Mouse (Mus musculus): Measurements from ENCODE around the gene Tgfb2.
A peak's percentile ranks its signal among the peaks of the same experiment; 100 is the strongest.

Tgfb2 gene

DNA sequence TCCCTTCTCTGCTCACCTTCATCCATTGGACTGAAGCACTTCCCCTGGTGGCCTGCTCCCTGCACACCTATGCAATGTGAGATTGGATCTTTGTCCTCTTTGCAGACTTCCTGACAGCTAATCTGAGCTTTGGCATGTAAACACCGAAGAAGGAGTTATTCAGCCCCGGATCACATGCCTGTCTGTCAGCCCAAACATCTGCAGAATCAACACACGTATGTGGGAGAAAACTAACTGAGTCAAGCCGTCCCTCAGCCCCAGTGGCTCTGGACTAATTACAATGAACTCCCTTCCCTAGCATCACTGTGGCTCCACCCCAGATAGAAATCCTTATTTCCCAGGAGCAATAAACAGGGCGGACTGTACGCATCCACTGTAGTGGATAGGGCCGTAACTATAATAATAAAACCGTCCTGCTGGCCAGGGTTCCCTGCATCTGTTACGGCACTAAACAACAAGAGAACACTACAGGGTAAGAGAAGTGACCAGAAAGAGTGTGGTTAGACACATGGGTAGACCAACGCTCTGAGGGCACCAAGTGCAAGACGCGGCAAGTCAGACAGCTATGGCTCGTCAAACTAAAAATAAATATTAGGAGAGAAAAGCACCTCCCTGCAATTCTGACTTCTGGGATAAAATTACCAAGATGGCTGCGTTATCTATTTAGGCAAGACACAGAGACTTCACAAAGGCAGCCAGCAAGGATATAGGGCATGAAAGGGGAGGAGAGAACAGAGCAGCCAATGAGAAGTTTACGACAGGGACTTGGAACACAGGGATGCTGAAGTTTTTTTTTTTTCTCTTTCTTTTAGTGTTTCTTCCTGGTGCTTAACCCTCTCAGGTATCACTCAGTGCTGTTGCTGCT lies 3.2 kb downstream of the Tgfb2 start:
- no peak for ATAC-seq (ENCODE audit: low TSS enrichment)

DNA sequence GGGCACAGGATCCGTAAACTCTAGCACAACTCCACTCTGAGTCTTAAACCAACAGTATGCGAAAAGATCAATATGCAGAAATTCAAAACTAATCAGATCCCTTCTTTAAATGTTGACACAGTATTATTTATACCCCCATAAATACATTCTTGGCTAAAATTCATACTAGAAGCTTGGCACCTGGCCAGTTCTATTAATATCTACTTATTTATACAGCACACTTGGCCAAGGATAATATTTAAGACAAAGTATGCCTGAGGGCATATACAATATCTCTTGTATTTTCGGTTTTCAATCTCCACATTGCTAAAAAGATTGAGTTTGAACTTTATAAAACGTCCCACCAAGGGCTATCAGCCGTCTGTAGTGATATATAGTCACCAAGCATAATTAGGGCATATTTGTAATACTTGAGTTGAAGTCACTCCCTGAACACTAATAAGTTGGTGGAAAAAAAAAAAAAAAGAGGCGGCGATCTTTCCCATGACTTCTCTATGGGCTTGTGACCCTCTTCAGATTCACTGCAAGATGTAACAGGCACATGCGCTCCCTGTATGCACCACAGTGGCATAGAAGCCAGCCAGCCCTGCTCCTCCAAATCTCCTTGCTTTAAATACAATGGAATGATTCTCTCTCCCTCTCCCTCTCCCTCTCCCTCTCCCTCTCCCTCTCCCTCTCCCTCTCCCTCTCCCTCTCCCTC lies 4.4 kb downstream of the Tgfb2 start:
- no peak for ATAC-seq (ENCODE audit: low TSS enrichment)

DNA sequence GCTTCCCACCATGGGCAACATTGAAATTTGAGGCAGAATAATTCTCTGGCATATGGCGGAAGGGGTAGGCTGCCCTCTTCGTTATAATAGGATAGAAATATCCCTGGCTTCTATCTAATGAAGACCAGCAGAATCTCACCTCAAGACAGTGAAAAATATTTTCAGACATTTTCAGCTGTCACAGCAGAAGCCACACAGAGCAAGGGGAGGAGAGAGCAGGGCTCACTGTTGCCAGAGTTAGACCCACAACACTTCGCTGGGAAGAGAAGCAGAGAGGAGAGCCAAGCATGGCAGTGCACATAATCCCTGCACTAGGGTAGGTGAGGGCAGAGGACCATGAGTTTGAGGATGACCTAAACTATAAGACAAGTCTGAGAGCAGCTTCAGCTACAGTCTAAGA lies 5.3 kb downstream of the Tgfb2 start:
- ATAC-seq (ENCODE audit: low TSS enrichment): no peak

DNA sequence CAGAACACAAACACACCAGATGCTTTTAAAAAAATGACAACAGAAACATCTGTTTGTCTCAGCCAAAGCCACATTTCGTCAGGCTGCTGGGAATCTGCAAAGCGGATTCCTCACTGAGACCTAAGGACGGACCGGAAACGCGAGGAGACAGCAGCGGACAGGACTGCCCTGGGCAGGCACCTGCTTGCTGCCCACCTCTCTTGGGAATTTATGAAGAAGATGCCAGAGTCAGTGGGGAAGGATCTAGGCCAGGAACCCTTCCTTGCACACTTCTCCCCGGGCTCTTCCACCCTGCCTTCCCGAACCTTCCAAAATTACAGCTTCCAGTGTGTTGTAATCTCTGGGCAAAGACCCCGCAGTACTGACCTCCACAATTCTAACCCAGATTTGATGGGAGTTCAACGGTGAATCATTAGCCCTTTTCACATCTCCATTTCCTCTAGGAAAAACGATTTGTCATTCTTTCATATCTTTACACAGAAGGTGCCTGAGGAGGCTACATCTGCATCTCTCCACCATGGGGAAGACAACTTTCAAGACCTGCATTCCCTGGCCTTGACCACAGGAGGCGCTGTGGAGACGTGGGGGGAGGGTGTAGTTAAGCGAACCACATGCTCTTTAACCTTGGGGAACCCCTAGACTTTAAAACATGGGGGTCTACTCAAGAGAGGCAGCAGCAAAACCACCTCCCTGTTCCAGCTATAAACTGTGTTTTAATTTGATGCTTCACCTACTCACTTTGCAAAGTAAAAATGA lies 7.0 kb downstream of the Tgfb2 start:
- no peak for ATAC-seq (ENCODE audit: low TSS enrichment)

DNA sequence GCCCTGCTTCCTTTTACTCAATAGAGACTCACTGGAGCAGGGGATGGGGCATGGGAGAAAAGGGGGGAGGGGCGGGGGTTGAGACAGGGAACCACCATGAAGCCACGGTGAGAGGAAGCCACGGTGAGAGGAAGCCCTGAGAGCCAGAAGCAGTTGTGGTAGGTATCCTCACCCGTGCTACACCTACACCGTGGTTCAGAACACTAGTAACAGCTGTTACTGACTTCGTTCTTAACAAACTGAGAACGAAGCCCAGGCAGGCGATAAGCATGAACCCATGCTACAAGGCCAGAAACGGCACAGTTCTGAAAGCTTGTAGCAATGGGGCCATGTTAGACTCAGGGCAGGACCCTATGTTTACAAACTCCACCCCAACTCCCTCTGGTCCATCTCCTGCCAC lies 9.6 kb downstream of the Tgfb2 start:
- ATAC-seq (ENCODE audit: low TSS enrichment): no peak

DNA sequence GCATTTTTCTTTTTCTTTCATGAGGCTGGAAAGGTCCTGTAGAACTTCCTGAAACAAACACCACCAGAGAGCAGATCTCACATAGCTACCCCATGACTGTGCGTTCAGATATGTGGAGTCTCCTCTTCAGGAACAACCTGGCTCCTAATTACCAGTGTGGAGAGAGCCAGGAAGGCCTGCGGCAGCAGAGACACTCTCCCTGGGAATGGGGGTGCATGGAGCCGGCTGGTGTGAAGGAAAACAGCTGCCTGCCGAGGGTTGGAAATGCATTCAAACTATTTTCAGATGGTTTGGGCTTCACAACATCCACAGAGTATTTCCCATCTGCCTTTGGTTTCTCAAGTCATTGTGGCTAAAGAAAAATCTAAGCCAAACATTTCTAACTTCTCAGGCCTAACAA lies 10.4 kb downstream of the Tgfb2 start:
- peak; percentile 87 for ATAC-seq (ENCODE audit: low TSS enrichment)

DNA sequence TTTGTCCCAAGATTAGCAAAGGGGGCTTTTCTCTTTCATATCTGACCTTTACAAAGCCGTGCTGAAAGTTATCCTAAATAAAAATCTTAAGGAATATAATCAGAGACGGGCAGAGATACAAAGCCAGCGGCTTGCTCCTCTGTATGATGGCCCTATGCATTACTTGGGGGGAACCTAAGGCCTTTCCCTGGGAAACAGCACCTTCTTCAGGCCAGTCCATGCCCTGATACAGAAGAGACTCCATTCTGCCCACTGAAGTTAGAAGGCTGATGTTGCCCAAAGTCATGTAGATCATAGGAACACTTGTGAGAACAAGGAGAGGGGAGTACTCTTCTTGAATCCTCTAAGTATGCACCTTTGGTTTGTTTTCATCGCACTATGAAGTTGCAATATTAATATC lies 13.4 kb downstream of the Tgfb2 start:
- ATAC-seq (ENCODE audit: low TSS enrichment): no peak

DNA sequence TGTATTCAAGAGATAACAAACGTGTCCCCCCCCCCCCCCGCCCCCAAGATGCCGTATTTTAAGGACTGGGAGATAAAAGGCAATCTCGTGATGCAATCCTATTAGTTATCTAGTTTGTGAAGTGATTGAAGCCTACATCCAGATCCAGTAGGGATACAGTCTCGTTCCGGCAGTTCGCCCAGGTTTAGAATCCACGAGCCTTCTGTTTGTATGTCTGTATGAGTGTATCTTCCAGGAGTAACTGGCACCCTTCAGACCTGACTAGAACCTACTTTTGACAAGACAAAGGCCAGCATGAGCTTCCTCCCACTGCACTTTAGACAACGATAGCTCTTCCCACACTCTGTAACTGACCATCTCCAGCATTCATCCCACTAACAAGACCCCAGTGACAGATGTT lies 14.1 kb downstream of the Tgfb2 start:
- no peak for ATAC-seq (ENCODE audit: low TSS enrichment)

DNA sequence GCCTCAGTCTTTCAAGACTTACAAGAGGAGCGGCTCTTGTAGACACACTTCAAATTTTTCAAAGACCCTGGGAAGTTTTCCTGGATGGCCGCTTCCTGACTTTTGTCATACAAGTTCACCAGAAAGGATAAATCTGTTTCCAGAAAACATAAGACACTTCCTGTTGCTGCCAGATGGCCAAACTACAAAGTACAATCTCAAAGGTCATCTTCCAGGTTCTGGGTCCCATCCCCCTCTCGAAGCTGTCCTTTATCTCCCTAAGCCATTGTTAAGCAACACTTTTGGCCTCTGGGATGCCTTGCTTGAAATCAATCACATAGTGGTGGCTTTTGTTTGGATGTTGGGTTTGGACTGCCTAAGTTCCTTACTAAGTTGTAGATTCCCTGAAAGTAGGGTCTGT lies 21.7 kb downstream of the Tgfb2 start:
- no peak for ATAC-seq (ENCODE audit: low TSS enrichment)

DNA sequence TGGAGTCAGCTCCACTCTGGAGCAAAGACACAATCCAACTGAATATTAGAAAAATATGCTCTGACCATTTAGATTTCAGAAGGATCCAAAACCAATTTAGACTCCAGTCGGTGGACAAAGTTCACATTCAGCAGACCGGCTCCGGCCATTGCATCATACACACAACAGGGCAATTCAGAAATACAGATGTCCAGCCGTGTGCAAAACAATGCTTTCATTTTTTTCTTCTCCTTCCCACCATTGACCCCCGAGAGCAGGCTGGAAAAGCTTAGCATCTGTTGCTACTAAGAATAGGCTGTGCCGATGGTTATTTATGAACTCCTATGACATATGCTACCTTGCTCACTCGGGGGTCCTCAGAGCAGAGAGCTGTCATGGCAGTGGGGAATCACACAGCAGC lies 23.2 kb downstream of the Tgfb2 start:
- peak; percentile 27; the same call in 1 of the 2 replicates for ATAC-seq (ENCODE audit: low TSS enrichment)

DNA sequence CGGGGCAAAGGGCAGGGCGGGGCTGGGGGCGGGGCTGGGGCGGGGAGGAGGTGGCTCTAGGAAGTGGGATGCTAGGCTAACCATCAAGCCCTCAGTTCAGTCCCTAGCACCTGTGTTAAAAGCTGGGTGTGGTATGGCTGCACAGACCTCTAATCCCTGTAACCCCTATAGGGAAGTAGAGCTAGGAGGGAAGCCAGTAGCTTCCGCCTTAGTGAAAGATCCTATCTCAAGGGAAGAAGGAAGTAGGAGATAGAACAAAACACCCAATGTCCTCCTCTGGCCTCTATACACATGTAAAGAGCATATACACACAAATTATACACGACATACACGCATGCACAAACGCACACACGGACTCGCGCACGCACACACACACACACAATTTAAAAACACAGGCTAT lies 28.2 kb downstream of the Tgfb2 start:
- ATAC-seq (ENCODE audit: low TSS enrichment): no peak

DNA sequence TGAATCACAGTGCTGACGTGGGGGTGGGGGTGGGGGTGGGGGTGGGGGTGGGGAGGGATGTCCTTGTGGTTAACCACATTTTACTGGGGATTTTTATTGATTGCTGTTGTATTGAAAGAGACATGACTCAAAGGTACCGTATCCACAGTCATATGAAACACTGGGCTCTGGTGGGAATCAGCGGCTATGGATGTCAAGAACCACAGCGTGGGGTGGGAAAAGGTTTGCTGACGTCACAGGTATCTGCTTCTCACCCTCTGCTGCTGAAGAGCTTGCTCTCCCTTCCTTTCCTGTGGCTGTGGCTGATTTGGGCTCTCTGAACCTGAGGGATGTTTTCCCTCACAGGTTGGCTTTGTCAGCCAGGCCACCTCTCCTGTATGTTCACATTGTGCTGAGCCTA lies 29.6 kb downstream of the Tgfb2 start:
- no peak for ATAC-seq (ENCODE audit: low TSS enrichment)

DNA sequence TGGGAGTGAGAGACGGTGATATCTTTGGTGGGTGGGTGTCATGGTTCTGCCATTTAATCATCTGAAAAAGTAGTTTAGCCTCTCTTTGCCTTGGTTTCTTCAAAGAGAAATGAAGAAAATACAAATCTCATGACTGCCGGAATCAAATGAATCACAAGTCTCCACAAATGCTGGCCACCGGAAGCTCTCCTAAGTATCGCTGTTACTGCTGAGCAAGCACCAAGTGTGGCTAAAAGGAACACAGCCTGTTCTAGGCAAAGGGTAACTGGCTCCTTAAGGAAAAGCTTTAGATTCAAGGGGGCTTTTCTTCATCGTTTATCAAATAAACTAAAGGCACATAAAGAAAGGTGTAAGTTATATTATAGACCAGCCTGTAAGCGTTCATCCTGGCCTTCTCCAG lies 30.5 kb downstream of the Tgfb2 start:
- ATAC-seq (ENCODE audit: low TSS enrichment): no peak

DNA sequence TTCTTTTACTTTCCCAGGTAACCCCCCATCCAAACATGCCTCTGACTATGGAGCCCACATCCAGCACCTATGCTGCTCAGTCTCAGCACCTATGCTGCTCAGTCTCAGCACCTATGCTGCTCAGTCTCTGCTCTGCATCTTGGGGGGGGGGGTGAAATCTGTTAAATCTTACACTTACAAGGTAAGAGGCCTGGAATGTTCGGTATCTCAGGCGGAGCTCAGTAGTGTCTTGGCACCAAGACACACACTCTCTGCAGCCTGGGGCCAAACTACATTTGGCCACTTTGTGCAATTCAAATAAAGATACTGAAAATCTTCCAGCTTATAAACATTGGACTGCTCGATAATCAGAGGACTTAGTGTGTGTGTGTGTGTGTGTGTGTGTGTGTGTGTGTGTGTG lies 31.2 kb downstream of the Tgfb2 start:
- no peak for ATAC-seq (ENCODE audit: low TSS enrichment)

DNA sequence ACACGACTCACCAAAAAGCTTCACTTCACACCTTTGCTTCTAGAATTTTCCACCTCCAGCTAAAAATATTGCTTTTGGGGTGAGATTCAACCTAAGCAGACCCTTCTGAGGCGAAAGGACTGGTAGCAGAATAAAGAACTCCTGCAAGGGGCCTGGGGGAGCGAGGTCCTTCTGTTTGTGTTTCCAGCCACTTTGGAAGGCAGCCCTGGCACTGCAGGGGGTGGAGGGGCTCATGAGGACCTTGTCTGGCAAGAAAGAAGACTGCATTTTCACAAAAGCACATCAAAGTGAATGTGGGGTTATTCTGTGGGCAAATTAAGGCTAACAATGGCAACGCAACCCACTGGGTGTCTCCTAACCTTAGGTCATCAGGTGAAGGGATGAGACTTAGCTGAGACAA lies 32.6 kb downstream of the Tgfb2 start:
- no peak for ATAC-seq (ENCODE audit: low TSS enrichment)

DNA sequence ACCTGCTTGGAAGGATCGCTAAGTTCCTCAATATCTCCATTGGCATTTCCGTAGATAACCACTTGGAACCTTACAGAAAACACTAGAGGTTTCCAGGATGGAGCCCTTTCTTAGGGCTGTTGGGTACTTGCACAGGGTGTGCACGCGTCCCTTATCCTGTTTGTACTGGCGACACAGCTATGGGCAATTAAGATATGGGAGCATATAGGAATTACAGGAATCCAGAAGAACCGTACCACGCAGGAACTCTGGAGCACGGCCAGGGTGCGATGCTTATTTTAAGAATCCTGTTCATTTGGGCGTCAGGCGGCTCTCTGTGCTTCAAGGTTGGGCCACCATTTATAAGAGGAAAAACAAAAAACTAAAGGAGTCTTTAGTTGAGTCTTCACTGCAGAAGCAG lies 42.4 kb downstream of the Tgfb2 start:
- peak; percentile 34; the same call in 1 of the 2 replicates for ATAC-seq (ENCODE audit: low TSS enrichment)

DNA sequence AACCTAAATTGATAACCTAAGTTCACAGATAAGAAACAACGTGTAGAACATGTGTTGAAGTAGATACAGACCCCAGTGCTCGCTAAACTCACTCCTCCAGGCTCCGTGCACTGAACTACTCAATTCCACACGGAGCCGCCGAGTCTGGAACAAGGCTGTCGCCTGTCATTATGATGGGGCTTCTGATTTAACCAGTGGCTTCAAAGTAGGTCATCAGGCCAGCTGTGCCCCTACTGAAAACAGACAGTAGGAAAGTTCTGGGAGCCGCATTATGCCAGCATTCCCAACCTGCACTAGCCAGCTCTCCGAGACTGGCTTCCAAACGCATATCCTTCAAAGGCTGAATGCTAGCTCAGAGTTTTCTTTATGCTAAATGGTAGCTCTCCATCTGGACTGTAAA lies 42.8 kb downstream of the Tgfb2 start:
- ATAC-seq (ENCODE audit: low TSS enrichment): peak; percentile 9; the same call in 1 of the 2 replicates

DNA sequence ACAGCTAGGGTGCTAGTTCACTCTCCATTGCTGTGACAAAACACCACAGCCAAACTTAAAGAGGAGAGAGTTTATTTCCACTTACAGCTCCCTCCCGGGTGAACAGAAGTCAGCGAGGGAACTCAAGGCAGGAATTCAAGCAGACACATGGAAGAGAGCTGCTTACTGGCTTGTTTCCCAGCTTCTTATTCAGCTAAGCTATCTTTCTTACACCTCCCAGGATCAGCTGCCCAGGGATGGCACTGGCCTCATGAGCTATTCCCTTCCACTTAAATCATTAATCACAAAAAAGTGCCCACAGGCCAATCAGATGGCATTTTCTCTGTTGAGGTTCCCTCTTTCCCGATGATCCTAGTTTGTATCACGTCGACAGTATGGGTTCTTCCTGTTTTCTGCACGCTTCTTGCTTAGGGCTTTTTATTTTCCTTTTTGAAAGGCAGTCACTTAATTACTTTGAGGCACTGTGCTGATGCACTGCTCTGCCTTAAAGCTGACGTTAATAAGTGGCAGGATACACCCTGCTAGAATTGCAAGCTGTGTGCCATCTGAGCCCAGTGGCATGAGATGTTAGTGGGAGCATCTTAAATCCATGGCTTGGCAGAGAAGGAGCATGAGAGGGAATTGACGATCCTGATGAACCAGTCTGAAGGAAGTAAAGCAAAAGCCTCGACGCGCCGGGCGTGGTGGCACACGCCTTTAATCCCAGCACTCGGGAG lies 44.4 kb downstream of the Tgfb2 start:
- ATAC-seq (ENCODE audit: low TSS enrichment): no peak

DNA sequence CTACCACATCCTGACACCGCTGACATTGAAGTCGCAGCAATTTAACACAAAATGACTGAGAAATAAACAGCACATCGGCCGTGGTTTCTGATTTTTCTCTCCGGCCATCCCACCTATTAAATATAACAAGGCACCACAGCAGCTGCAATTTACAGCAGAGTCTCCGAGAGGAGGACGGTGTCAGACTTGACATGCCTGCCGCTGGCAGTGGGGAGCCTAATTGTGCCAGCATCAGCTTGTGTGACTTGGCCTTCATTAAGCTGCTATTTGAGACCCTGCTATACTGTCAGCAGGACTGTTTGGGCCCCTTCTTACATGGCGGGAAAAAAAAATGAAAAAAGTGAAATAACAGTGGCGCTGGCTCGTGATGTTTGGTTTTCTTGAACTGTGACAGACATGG lies 47.0 kb downstream of the Tgfb2 start:
- ATAC-seq (ENCODE audit: low TSS enrichment): no peak

DNA sequence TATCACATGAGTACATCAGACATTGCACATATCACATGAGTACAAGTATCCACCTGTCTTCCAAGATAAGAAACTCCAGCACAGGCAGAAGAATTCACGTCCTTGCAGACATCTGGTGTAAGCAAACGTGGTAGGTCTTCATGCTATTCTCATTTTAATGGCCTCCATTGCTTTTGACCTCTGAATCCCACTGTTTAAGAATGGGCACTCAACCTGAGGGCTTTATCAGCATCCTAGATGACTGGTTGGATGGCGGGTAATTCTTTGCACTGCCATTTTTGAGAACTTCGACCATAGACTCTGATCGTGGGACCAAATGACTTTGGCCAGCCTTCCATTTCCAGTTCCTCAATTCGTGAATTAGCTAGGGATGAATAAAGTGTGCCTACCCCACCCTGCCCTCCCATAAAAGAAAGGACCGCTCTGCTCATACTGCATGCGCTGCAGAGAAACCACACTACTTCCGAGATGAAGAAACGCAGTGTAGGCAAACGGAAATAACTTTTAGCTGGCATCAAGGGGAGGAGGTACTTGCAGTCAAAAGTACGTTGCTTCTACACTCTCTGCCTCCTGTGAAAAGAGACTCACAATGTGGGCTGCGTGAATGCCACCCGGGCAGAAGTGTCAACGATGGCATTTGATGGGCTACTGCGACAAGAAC lies 48.1 kb downstream of the Tgfb2 start:
- no peak for ATAC-seq (ENCODE audit: low TSS enrichment)

DNA sequence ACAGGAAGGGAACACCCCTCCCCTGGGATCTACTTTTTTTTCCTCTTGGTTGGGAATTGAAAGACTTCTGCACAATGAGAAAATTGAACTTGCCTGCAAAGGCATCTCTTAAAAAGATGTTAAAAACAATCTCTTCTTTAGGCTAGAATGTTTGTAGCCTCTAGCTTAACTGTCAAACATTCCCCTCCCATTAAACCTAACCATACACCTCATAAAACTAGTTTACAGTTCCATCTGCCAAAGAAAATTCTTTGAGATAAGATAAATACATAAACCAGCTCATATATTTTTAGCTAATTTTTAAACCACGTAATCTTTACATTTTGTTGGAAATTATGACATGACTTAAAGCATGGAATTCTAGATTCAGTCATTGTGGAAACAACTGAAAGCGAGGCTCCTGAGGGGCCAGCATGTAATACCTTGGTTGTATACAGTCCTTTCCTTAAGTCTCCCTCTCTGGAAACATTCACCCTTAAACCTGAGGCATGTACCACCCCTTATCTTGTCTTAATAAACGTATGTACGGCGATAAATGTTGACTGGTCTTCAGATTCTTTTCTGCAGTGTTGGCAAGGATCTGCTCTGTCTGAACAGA lies 49.0 kb downstream of the Tgfb2 start:
- no peak for ATAC-seq (ENCODE audit: low TSS enrichment)

Data from frontal cortex, adult (tissue).